Mouse (Mus musculus): ENCODE results near the gene Mknk2. TPM values are rescaled to one million over a fixed set of nuclear protein-coding genes. Genes with fewer than 3 reads are reported as not detected.

The Mknk2 gene
- polyA plus RNA-seq, 1 experiment, result 96.9 TPM

GRCm38 (mm10) chr10:80686617-80687016 lies 8.7 kb upstream of the Mknk2 start:
- no peak for DNase-seq (ENCODE audit: low read depth)
- no peak for TF ChIP-seq POLR2A (IDR thresholded peaks at IDR 0.05; ENCODE audit: borderline replicate concordance, extremely low read depth, insufficient read depth, insufficient read length, poor library complexity, severe bottlenecking)
- no peak for TF ChIP-seq CTCF (IDR thresholded peaks at IDR 0.05; ENCODE audit: borderline replicate concordance, extremely low read depth, insufficient read depth, insufficient read length)

- no peak for TF ChIP-seq CTCF (IDR thresholded peaks at IDR 0.05; ENCODE audit: borderline replicate concordance, extremely low read depth, insufficient read depth, insufficient read length)
- no peak for TF ChIP-seq POLR2A (IDR thresholded peaks at IDR 0.05; ENCODE audit: borderline replicate concordance, extremely low read depth, insufficient read depth, insufficient read length, poor library complexity, severe bottlenecking)
- no peak for DNase-seq (ENCODE audit: low read depth)
Observed at GRCm38 (mm10) chr10:80684984-80685383, 7.1 kb upstream of the Mknk2 start.

GRCm38 (mm10) chr10:80684214-80684613 lies 6.3 kb upstream of the Mknk2 start:
- peak; percentile 33 for DNase-seq (ENCODE audit: low read depth)
- TF ChIP-seq CTCF (IDR thresholded peaks at IDR 0.05; ENCODE audit: borderline replicate concordance, extremely low read depth, insufficient read depth, insufficient read length) (peak; percentile 64), POLR2A (IDR thresholded peaks at IDR 0.05; ENCODE audit: borderline replicate concordance, extremely low read depth, insufficient read depth, insufficient read length, poor library complexity, severe bottlenecking) (no peak)

DNA sequence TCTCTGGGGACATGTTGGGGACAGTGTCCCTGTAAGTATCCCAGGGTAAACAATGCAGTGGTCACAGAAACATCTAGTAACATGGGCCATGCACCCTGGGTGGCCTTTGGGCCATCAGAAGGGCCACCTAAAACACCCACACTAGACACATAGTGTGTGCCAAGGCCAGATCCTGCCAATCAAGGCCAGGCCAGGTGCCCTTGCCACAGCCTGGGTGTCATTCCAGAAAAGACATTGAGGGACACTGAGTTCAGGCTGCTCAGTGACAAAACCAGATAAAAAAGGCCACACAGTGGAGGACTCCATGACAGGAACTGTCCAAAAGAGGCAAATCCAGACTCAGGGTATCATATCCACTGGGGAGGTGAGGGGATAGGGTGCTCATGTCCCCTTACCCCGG lies 5.7 kb upstream of the Mknk2 start:
- TF ChIP-seq CTCF (IDR thresholded peaks at IDR 0.05; ENCODE audit: borderline replicate concordance, extremely low read depth, insufficient read depth, insufficient read length) (no peak), POLR2A (IDR thresholded peaks at IDR 0.05; ENCODE audit: borderline replicate concordance, extremely low read depth, insufficient read depth, insufficient read length, poor library complexity, severe bottlenecking) (no peak)
- DNase-seq (ENCODE audit: low read depth), result no peak

- TF ChIP-seq POLR2A (IDR thresholded peaks at IDR 0.05; ENCODE audit: borderline replicate concordance, extremely low read depth, insufficient read depth, insufficient read length, poor library complexity, severe bottlenecking) (no peak), CTCF (IDR thresholded peaks at IDR 0.05; ENCODE audit: borderline replicate concordance, extremely low read depth, insufficient read depth, insufficient read length) (no peak)
- DNase-seq (ENCODE audit: low read depth), result no peak
Observed at GRCm38 (mm10) chr10:80682003-80682402, 4.1 kb upstream of the Mknk2 start.

GRCm38 (mm10) chr10:80680260-80680696 lies 2.4 kb upstream of the Mknk2 start:
- TF ChIP-seq POLR2A (IDR thresholded peaks at IDR 0.05; ENCODE audit: borderline replicate concordance, extremely low read depth, insufficient read depth, insufficient read length, poor library complexity, severe bottlenecking), result no peak
- no peak for TF ChIP-seq CTCF (IDR thresholded peaks at IDR 0.05; ENCODE audit: borderline replicate concordance, extremely low read depth, insufficient read depth, insufficient read length)
- no peak for DNase-seq (ENCODE audit: low read depth)

- no peak for DNase-seq (ENCODE audit: low read depth)
- TF ChIP-seq CTCF (IDR thresholded peaks at IDR 0.05; ENCODE audit: borderline replicate concordance, extremely low read depth, insufficient read depth, insufficient read length) (no peak), POLR2A (IDR thresholded peaks at IDR 0.05; ENCODE audit: borderline replicate concordance, extremely low read depth, insufficient read depth, insufficient read length, poor library complexity, severe bottlenecking) (no peak)
Observed at GRCm38 (mm10) chr10:80679556-80680259, 1.8 kb upstream of the Mknk2 start.

DNA sequence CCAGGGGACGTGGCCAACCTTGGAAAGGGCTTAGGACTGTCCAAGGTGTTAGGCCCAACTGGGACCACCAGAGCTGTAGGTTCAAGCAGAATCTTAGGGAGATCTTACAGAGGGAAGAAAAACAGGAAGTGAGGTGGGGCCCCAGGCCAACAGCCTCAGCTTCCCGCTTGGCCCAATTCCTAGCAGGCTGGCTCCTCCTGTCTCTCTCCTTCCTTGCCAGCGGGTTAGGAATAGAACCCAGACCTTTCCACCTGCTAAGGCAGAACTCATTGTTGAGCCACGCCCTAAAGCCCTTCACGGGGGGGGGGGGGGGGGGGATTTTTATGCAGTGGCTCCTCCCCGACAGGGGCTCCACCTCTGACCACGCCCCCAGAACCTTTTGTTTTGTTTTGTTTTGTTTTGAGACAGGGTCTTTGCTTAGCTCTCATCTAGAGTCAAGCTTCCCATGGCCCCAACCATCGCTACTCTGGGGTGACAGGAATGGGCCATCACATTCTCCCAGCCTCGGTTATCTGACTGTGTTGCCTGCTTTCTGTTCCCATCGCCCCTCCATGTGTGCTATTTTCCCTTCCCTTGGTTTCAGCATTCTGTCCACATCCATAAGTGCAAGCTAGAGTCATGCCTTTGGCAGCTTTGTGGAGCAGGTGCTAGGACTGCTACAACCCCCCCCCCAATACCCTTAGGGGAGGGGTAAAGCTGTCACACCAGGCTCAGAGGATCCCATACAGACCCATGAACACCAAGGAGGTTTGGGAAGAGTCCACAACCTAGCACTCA lies 877 bp upstream of the Mknk2 start:
- TF ChIP-seq CTCF (IDR thresholded peaks at IDR 0.05; ENCODE audit: borderline replicate concordance, extremely low read depth, insufficient read depth, insufficient read length) (no peak), POLR2A (IDR thresholded peaks at IDR 0.05; ENCODE audit: borderline replicate concordance, extremely low read depth, insufficient read depth, insufficient read length, poor library complexity, severe bottlenecking) (no peak)
- DNase-seq (ENCODE audit: low read depth), result peak; percentile 62

DNA sequence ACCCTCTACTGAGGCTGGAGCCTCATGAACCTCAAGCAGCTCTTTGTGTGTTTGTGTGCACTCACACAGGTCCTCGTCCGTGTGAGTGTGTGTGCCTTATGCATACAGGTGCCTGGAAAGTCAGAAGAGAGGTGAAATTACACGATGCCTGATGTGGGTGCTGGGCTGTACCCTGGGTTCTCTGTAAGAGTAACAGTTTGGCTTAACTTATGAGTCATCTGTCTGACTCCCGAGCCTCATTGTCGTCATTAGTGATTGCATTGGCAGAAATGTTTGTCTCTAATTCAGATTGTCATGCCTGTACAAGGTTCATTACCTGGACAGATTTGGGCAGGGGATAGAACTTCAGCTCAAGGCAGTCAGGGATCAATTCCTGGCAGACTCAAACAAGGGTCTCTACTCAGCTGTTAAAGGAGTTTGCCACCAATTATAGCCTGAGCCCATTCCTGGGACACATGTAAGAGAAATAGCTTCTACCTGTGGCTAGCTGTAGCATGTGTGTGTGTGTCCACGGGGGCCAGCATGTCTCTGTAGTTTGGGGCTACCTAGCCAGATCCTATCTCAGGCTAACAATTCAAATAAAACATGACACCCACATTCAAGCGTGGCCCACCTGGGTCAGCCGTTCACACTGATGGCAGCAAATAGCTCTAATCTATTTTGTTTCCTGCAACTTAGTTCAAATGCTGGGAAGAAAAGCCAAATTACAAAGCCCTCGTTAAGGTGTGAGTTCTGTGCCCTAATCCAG lies 610 bp downstream of the Mknk2 start:
- no peak for TF ChIP-seq POLR2A (IDR thresholded peaks at IDR 0.05; ENCODE audit: borderline replicate concordance, extremely low read depth, insufficient read depth, insufficient read length, poor library complexity, severe bottlenecking)
- TF ChIP-seq CTCF (IDR thresholded peaks at IDR 0.05; ENCODE audit: borderline replicate concordance, extremely low read depth, insufficient read depth, insufficient read length), result no peak
- DNase-seq (ENCODE audit: low read depth), result no peak

- DNase-seq (ENCODE audit: low read depth), result peak; percentile 100
- TF ChIP-seq POLR2A (IDR thresholded peaks at IDR 0.05; ENCODE audit: borderline replicate concordance, extremely low read depth, insufficient read depth, insufficient read length, poor library complexity, severe bottlenecking), result peak; percentile 100
- no peak for TF ChIP-seq CTCF (IDR thresholded peaks at IDR 0.05; ENCODE audit: borderline replicate concordance, extremely low read depth, insufficient read depth, insufficient read length)
Observed at GRCm38 (mm10) chr10:80676198-80676928, 1.5 kb downstream of the Mknk2 start.

All from brain, embryonic 14.5 days (tissue).